8 mouse cellular contexts compared by ENCODE assay signal in genomic region chr1:97976873-97977473, GRCm38 (mm10).
DNase-seq lines count a peak whose midpoint lies in the region; ATAC-seq and TF ChIP-seq lines count a peak whose summit lies in the region.

No protein-coding gene starts in this region.

- H3K9me3 ChIP-seq in G1E (replicated peaks): peaks cover 31% of the 10 kb centered on the region
- H3K9me3 ChIP-seq in forebrain, embryonic 12.5 days: no peaks in the 10 kb centered on the region
- H3K9me3 ChIP-seq in heart, embryonic 15.5 days (replicated peaks): no peaks in the 10 kb centered on the region

- H3K9ac ChIP-seq in forebrain, embryonic 12.5 days: peak overlapping the region; percentile 83
- peak overlapping the region; percentile 78 for H3K9ac ChIP-seq in heart, embryonic 15.5 days

- peak overlapping the region; percentile 80 for H3K4me2 ChIP-seq in forebrain, embryonic 12.5 days
- H3K4me2 ChIP-seq in heart, embryonic 15.5 days: peak overlapping the region; percentile 55

- no peaks in the 10 kb centered on the region for H3K4me1 ChIP-seq in G1E (ENCODE audit: insufficient read depth, low read depth, low read length)
- peaks cover 19% of the 10 kb centered on the region for H3K4me1 ChIP-seq in forebrain, embryonic 12.5 days
- peaks cover 15% of the 10 kb centered on the region for H3K4me1 ChIP-seq in heart, embryonic 15.5 days (replicated peaks)
- no peaks in the 10 kb centered on the region for H3K4me1 ChIP-seq in olfactory bulb, adult 2 months (ENCODE audit: control insufficient read depth, insufficient read depth, low read length)

- peak overlapping the region; percentile 77 for H3K27ac ChIP-seq in forebrain, embryonic 12.5 days
- H3K27ac ChIP-seq in heart, embryonic 15.5 days: peak overlapping the region; percentile 97
- H3K27ac ChIP-seq in olfactory bulb, adult 2 months (ENCODE audit: insufficient read depth, low read depth, low read length): peak overlapping the region; percentile 84

- under 1% methylated on average over 45 of the region's 47 CpGs for WGBS in forebrain, embryonic 12.5 days
- 0% methylated on average over 47 of the region's 47 CpGs for WGBS in heart, embryonic 15.5 days
- under 1% methylated on average over 47 of the region's 47 CpGs for WGBS in olfactory bulb, adult 2 months

- H3K4me3 ChIP-seq in G1E (ENCODE audit: low read depth, low read length): 0 out of 2 replicates have a peak overlapping the region, but pooled peaks have one; percentile 25
- H3K4me3 ChIP-seq in forebrain, embryonic 12.5 days (replicated peaks): peak overlapping the region; percentile 62
- H3K4me3 ChIP-seq in heart, embryonic 15.5 days: peak overlapping the region; percentile 64
- peak overlapping the region; percentile 77 for H3K4me3 ChIP-seq in olfactory bulb, adult 2 months (ENCODE audit: insufficient read depth, low read depth, low read length)

- TF ChIP-seq CTCF in G1E (IDR thresholded peaks at IDR 0.05; ENCODE audit: low read depth, low read length): no peak
- 0 out of 2 replicates have a peak, but pooled peaks have one; percentile 4 for TF ChIP-seq CTCF in olfactory bulb, adult 2 months (IDR thresholded peaks at IDR 0.05; ENCODE audit: insufficient read depth, low read depth, low read length)

- no peak for ATAC-seq in G1E (ENCODE audit: extremely low read depth, insufficient number of reproducible peaks, low FRiP score, poor library complexity, severe bottlenecking)
- ATAC-seq in forebrain, embryonic 12.5 days (ENCODE audit: low FRiP score): peak; percentile 90
- peak; percentile 97 for ATAC-seq in heart, embryonic 15.5 days (replicated peaks; ENCODE audit: insufficient number of reproducible peaks, insufficient read depth, low FRiP score, low read depth)

- H3K36me3 ChIP-seq in G1E (replicated peaks): no peaks in the 10 kb centered on the region
- H3K36me3 ChIP-seq in forebrain, embryonic 12.5 days (replicated peaks): no peaks in the 10 kb centered on the region
- no peaks in the 10 kb centered on the region for H3K36me3 ChIP-seq in heart, embryonic 15.5 days

- no peak; the same call in 1 of the 2 replicates for TF ChIP-seq POLR2A in olfactory bulb, adult 2 months (IDR thresholded peaks at IDR 0.05; ENCODE audit: insufficient read depth, low read depth, low read length)

- H3K27me3 ChIP-seq in G1E (ENCODE audit: insufficient read depth, low read length): no peaks in the 10 kb centered on the region
- no peaks in the 10 kb centered on the region for H3K27me3 ChIP-seq in forebrain, embryonic 12.5 days
- no peaks in the 10 kb centered on the region for H3K27me3 ChIP-seq in heart, embryonic 15.5 days

- DNase-seq in G1E (ENCODE audit: low spot score): no peak
- DNase-seq in c-Kit-positive CD71-positive TER-119-negative erythroid progenitor cells, embryonic 14.5 days (ENCODE audit: low read depth): peak; percentile 15
- peak; percentile 70 to 86 for DNase-seq in kidney, postnatal 25 days
- peak; percentile 74 to 80 for DNase-seq in lung, adult 18-20 months
- DNase-seq in urinary bladder, postnatal 4 days (ENCODE audit: low spot score in 2 of 2): peak; percentile 66 to 68

Comparison
In these comparisons a context has a peak if more than half of its experiments do, and no peak if none do; other contexts are left out.
1. H3K4me3 ChIP-seq: peak in every context shown above with its lines; median percentile 77 in olfactory bulb, adult 2 months; 64 in heart, embryonic 15.5 days; 62 in forebrain, embryonic 12.5 days; 25 in G1E.